Mouse (Mus musculus) embryonic fibroblast, embryonic 13.5 days (primary cell): Measurements from ENCODE around the gene Uba6.

Experiments used
- CTCF ChIP-seq: IDR thresholded peaks from 2 replicates; pipeline ENCODE4 v1.5.1; 2011; ENCODE audit warnings: mild to moderate bottlenecking, control low read depth, low read length, moderate library complexity, borderline replicate concordance; ENCODE audit not compliant: insufficient read depth
- POLR2A ChIP-seq: IDR thresholded peaks from 2 replicates; pipeline ENCODE4 v1.6.1; 2011; ENCODE audit warnings: low read depth, mild to moderate bottlenecking, control low read depth, low read length, moderate library complexity

GRCm38 (mm10) chr5:86084979-86085378, 87.6 kb downstream of the Uba6 start:
- TF ChIP-seq CTCF (no peak), POLR2A (no peak)
